Mouse (Mus musculus) midbrain, embryonic 12.5 days (tissue): ENCODE results near the gene Hrasls5. TPM values are rescaled to one million over a fixed set of nuclear protein-coding genes. Genes with fewer than 3 reads are reported as not detected.

Experiments
- ATAC-seq: fragments of 200-750 bp; cut with Nextera tagmentation; 2 replicates; pipeline ENCODE4 v1.8.0; 2017; ENCODE audit warnings: low read depth, moderate TSS enrichment, moderate library complexity; ENCODE audit not compliant: low FRiP score
- H3K27ac ChIP-seq: fragments of 300-500 bp; sonication (generic); replicated peaks from 2 replicates; pipeline ENCODE4 v1.5.1; 2016; ENCODE audit warnings: mild to moderate bottlenecking
- H3K27me3 ChIP-seq: fragments of 300-500 bp; sonication (generic); 2 replicates; pipeline ENCODE4 v1.6.1; 2016; ENCODE audit warnings: mild to moderate bottlenecking
- H3K36me3 ChIP-seq: fragments of 300-500 bp; sonication (generic); 2 replicates; pipeline ENCODE4 v1.6.1; 2016
- H3K4me1 ChIP-seq: fragments of 300-500 bp; sonication (generic); 2 replicates; pipeline ENCODE4 v1.6.1; 2016
- H3K4me2 ChIP-seq: fragments of 300-500 bp; sonication (generic); replicated peaks from 2 replicates; pipeline ENCODE4 v1.6.1; 2016; ENCODE audit warnings: mild to moderate bottlenecking, moderate library complexity
- H3K4me3 ChIP-seq: fragments of 300-500 bp; sonication (generic); 2 replicates; pipeline ENCODE4 v1.5.1; 2016; ENCODE audit warnings: mild to moderate bottlenecking
- H3K9ac ChIP-seq: fragments of 300-500 bp; sonication (generic); replicated peaks from 2 replicates; pipeline ENCODE4 v1.6.1; 2016; ENCODE audit warnings: mild to moderate bottlenecking, moderate library complexity
- H3K9me3 ChIP-seq: fragments of 300-500 bp; sonication (generic); 2 replicates; pipeline ENCODE4 v1.6.1; 2016; ENCODE audit warnings: mild to moderate bottlenecking
- WGBS: fragments of 180-500 bp; shearing (Covaris S2); methylation state at CpG from one replicate; pipeline ENCODE4 v1.1.7; 2016; 5-methylcytosine and 5-hydroxymethylcytosine counted together
- polyA plus RNA-seq: library from polyadenylated mRNA; unstranded; fragments of >200 nt; fragmentation: Nextera tagmentation; extraction: Ambion mirVana; gene quantifications from 2 replicates; pipeline ENCODE4 v1.2.1, GENCODE M21; 2016

The Hrasls5 gene
- not detected in 2 replicates for polyA plus RNA-seq

DNA sequence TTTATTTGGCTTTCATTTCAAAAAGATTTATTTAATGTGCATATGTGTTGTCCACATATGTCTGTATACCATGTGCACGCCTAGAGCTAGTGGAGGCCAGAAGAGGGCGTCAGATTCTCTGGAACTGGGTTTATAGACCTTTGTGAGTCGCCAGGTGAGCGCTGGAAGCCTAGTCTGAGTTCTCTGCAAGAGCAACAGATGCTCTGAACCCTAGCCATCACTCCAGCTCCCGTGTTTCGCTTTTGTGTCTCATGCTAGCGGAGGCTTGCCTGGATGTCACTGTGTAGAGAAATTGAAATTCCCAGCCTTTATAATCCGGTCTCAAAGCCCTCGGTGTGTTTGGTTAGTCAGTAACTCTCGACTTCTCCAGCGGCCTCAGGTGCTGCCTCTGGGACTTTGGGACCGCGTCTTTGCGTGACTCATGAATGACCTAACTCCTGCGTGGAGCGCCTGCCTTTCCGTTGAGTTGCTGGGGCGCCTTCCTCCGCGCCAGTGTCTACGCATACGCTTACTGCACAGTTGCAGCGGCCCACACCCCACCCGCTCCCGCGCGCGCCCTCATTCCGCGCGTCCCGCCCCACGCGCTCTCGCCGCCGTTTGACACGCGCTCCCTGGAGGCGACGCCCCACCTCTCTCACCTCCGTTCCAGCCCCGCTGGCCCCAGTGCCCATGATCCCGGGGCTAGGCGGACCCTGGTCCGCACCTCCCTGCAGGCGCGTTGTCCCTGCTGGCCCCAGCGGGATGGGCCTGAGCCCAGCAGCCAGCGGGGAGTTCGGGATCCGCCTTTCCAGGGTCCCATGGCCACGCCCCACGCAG lies at the start of gene Hrasls5:
Gene Hrasls5 (plus strand): TSS at position 600 of the 816 bp plus-strand sequence.
- peak within 1 kb of the TSS; percentile 51 for H3K9ac ChIP-seq
- ATAC-seq, result peak; percentile 53; the same call in 1 of the 2 replicates
- H3K4me1 ChIP-seq, result peaks cover 21% of the 10 kb centered on the region
- no peak within 1 kb of the TSS for H3K27ac ChIP-seq
- 3% methylated on average over 54 of the region's 54 CpGs for WGBS
- peaks cover 36% of the 10 kb centered on the region for H3K27me3 ChIP-seq
- peak within 1 kb of the TSS; percentile 46 for H3K4me3 ChIP-seq
- no peaks in the 10 kb centered on the region for H3K36me3 ChIP-seq
- H3K9me3 ChIP-seq, result no peaks in the 10 kb centered on the region
- H3K4me2 ChIP-seq, result peak within 1 kb of the TSS; percentile 82

DNA sequence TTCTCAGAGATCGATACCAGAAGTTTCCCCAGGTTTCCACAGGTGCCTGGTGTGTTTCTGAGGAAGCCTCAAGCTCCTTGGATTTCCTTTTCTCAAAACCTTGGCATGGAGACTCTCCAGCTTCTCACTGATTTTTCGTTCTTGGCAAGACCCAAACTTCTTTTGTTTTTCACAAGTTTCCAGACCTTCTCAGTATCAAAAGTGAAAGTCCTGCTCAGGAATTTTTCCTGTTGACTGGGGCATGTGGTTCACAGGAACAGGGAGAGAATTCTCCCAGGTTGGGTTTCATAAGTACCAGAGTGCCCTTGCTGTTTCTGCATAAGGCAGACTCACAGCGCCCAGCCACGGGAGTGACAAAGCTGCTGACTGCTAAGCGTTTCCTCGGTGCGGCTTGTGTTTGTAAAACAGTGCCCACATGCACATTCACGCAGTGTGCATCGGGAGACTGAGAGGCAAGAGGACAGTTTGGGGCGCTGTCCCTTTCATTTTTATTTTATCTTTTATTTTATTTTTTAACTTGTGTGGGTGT lies 49.7 kb upstream of the Hrasls5 start:
- Histone ChIP-seq H3K27me3 (peaks cover 17% of the 10 kb centered on the region), H3K9ac (no peak overlapping the region), H3K4me2 (no peak overlapping the region), H3K4me1 (peaks cover 5% of the 10 kb centered on the region), H3K36me3 (no peaks in the 10 kb centered on the region), H3K27ac (no peak overlapping the region), H3K9me3 (no peaks in the 10 kb centered on the region), H3K4me3 (no peak overlapping the region)
- ATAC-seq, result no peak
- 83% methylated on average over 10 of the region's 10 CpGs for WGBS

DNA sequence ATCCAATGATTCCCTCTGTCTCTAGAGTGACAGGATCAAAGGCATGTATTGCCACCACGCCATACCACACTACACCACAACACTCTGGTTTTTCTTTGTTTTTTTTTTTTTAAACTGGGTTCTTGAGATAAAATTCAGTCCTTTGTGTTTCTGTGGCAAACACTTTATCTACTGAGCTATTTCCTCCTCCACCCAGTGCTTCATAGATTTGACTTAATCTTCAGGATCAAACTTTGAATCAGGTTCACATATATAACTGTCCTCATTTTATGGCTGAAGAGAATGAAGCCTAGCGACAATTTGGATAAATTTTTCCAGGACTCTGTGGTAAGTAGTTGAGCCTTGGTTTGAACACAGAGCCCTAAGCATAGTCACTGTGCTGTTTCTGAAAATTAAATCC lies 48.7 kb upstream of the Hrasls5 start:
- Histone ChIP-seq H3K9me3 (no peaks in the 10 kb centered on the region), H3K4me3 (no peak overlapping the region), H3K27ac (no peak overlapping the region), H3K4me2 (no peak overlapping the region), H3K36me3 (no peaks in the 10 kb centered on the region), H3K4me1 (no peaks in the 10 kb centered on the region), H3K27me3 (peaks cover 7% of the 10 kb centered on the region), H3K9ac (no peak overlapping the region)
- WGBS, result 89% methylated on average over 2 of the region's 2 CpGs
- ATAC-seq, result no peak

DNA sequence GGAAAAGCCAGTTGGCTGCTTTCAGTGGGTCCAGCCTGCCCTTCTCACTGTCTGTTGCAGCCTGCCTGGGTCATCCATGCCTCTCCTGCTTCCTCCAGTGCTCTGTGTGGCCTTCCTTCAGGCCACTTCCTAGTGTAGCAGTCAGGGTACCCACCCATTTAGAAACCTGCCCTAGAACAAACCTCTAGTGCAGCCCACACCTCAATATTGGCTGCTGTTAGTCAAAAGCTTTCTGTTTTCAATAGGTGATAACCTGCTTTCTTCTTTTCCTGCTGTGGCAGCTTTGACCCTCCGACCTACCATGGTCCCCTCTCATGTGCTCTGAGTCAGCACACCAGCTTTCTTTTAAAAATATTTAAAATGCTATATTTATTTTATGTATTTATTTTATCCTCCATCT lies 47.9 kb upstream of the Hrasls5 start:
- Histone ChIP-seq H3K4me2 (no peak overlapping the region), H3K9me3 (no peaks in the 10 kb centered on the region), H3K4me3 (no peak overlapping the region), H3K27ac (no peak overlapping the region), H3K36me3 (no peaks in the 10 kb centered on the region), H3K27me3 (no peaks in the 10 kb centered on the region), H3K4me1 (no peaks in the 10 kb centered on the region), H3K9ac (no peak overlapping the region)
- 76% methylated on average over 1 of the region's 1 CpGs for WGBS
- no peak for ATAC-seq

DNA sequence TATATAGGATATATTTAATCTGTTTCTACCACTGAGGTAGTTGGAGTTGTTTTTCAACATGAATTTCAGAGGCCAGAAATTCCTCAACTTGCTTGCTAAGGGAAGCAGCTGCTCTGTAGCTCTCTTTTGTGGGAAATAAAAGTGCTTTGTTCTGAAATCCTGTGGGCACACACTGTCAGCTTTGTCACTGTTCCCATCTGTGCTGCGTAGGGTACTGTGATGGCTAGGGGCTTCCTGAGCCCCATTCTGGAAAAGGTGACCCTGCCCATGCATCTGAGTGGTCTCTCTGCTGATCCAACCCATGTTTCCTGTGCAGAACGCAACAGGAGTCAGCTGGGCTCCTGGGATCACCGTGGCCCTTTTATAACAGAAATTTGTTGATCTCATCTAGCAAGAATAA lies 45.5 kb upstream of the Hrasls5 start:
- no peak for ATAC-seq

DNA sequence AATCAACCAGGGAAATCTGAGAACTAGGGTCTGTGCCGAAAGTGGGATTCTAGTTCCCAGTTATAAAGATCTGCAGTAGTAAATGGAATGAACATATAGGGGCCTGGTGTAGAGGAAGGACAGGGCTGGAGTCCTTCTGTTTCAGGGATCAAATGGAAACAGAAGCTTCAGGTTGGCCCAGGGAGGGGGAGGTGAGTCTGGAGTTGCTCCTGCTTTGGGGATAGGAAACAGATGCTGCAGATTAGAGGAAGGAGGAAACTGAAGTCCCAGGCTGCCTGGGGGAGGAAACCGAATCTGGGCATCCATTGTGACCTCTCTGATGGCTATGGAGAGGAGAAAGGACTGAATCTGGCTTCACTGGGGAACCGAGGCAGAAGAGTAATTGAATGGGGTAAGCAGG lies 44.0 kb upstream of the Hrasls5 start:
- no peak overlapping the region for H3K9ac ChIP-seq
- H3K4me3 ChIP-seq, result no peak overlapping the region
- H3K9me3 ChIP-seq, result no peaks in the 10 kb centered on the region
- no peak for ATAC-seq
- no peaks in the 10 kb centered on the region for H3K36me3 ChIP-seq
- 53% methylated on average over 3 of the region's 3 CpGs for WGBS
- no peak overlapping the region for H3K27ac ChIP-seq
- no peaks in the 10 kb centered on the region for H3K27me3 ChIP-seq
- H3K4me1 ChIP-seq, result no peaks in the 10 kb centered on the region
- H3K4me2 ChIP-seq, result no peak overlapping the region

More for the DNA sequence above, 45.5 kb upstream of the Hrasls5 start:
- H3K4me2 ChIP-seq, result no peak overlapping the region
- H3K36me3 ChIP-seq, result no peaks in the 10 kb centered on the region
- H3K9ac ChIP-seq, result no peak overlapping the region
- H3K27me3 ChIP-seq, result no peaks in the 10 kb centered on the region
- no peak overlapping the region for H3K4me3 ChIP-seq
- H3K27ac ChIP-seq, result no peak overlapping the region
- no peaks in the 10 kb centered on the region for H3K4me1 ChIP-seq
- WGBS, result 59% methylated on average over 3 of the region's 3 CpGs
- no peaks in the 10 kb centered on the region for H3K9me3 ChIP-seq

DNA sequence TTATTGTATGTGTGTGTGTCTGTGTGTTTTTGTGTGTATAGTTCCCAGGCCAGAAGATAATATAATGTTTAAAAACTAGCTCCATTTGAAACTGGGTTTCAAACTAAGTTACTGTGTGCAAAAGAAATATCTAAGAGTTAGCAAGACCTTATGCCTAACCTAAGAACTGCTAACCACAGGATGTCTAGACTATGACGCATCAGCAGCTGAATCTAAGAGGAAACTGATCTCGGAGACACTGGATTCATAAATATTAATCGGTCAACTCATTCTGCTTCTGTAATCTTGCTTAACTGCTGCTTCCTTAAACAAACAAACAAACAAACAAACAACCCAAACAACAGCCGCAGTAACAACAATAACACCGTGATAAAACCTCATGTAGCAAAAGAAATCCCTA lies 42.7 kb upstream of the Hrasls5 start:
- no peak overlapping the region for H3K4me3 ChIP-seq
- no peak overlapping the region for H3K9ac ChIP-seq
- no peak overlapping the region for H3K27ac ChIP-seq
- no peaks in the 10 kb centered on the region for H3K36me3 ChIP-seq
- no peaks in the 10 kb centered on the region for H3K9me3 ChIP-seq
- H3K4me1 ChIP-seq, result no peaks in the 10 kb centered on the region
- ATAC-seq, result no peak
- no peak overlapping the region for H3K4me2 ChIP-seq
- 83% methylated on average over 5 of the region's 5 CpGs for WGBS
- no peaks in the 10 kb centered on the region for H3K27me3 ChIP-seq

DNA sequence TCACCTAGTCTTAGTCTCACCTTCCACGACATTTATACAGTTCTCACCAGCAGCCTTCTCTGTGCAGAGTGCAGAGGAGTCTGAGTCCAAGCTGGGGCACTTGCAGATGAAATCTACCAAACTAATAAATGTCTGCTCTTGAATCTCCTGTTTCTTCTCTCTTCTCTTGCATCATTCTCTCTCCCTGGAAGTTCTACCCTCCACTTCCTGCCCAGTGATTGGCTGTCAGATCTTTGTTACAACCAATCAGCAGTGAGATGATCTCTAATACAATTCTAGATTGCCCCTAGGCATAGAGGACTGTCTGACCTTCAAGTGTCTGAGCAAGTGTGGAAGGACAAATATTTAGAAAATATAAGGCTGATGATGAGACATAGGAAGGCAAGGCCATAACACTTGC lies 36.2 kb upstream of the Hrasls5 start:
- Histone ChIP-seq H3K4me2 (no peak overlapping the region), H3K9me3 (no peaks in the 10 kb centered on the region), H3K4me3 (no peak overlapping the region), H3K27me3 (no peaks in the 10 kb centered on the region), H3K4me1 (no peaks in the 10 kb centered on the region), H3K27ac (no peak overlapping the region), H3K36me3 (no peaks in the 10 kb centered on the region), H3K9ac (no peak overlapping the region)
- no peak for ATAC-seq
- WGBS, result 83% methylated on average over 1 of the region's 1 CpGs

DNA sequence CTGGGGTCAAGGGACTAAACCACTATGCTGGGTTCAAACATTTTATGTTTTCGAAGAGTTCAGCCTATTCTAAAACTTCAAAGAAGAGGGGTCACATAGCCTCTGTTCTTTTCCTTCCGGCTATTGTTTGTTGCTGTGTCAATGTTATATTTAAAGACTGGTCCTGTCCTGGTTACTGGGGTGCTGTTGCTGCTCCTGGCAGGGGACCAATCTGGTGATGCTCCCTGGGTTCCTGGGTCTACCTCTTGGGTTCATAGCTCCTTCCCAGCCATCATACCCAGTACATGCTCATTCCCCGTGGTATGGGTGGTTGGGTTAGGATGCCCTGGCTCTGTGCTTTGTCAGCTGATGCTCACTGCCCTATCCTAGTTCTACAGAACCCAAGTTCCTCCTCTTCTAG lies 34.6 kb upstream of the Hrasls5 start:
- H3K9me3 ChIP-seq, result no peaks in the 10 kb centered on the region
- no peak for ATAC-seq
- no peak overlapping the region for H3K4me3 ChIP-seq
- no peaks in the 10 kb centered on the region for H3K4me1 ChIP-seq
- H3K4me2 ChIP-seq, result no peak overlapping the region
- no peaks in the 10 kb centered on the region for H3K36me3 ChIP-seq
- H3K27ac ChIP-seq, result no peak overlapping the region
- WGBS, result 79% methylated on average over 3 of the region's 3 CpGs
- no peaks in the 10 kb centered on the region for H3K27me3 ChIP-seq
- no peak overlapping the region for H3K9ac ChIP-seq

DNA sequence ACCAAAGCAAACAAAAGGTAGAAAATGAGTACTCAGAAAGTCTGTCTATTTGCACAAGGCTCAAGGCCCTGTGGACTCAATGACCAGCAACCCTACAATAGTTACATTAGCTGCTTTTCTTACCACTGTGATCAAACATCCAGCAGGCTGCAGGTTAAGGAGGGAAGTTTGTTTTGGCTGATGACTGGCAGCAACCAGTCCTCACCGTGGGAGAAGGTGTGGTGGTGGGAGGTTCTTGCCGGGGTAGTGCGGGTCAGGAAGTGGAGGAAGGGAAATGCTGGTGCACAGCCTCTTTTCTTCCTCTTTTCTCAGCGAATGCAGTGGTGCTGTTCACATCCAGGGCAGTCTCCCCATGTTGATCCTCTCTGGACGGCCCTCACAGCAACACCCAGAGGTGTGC lies 31.3 kb upstream of the Hrasls5 start:
- Histone ChIP-seq H3K9ac (no peak overlapping the region), H3K4me3 (no peak overlapping the region), H3K27me3 (no peaks in the 10 kb centered on the region), H3K36me3 (no peaks in the 10 kb centered on the region), H3K9me3 (no peaks in the 10 kb centered on the region), H3K4me1 (no peaks in the 10 kb centered on the region), H3K4me2 (no peak overlapping the region), H3K27ac (no peak overlapping the region)
- WGBS, result 77% methylated on average over 5 of the region's 5 CpGs
- ATAC-seq, result no peak

DNA sequence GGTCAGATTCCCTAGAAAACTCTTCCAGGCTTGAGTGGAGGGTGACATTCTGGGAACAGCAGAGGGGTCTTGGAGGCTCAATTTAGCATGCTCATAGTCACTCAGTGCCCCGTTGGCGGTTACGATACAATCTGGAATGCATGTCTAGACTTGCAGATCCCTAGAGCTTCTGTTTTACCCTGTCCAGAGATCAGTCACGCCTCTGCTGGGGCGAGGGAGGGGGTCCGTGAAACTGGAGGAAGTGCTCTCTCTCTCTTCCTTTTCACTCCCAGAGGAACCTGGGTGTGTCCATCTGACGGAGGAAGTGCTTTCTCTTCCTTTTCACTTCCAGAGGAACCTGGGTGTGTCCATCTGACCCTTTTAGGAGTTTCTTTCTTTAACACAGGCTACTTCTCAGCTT lies 29.2 kb upstream of the Hrasls5 start:
- no peak overlapping the region for H3K4me2 ChIP-seq
- no peaks in the 10 kb centered on the region for H3K27me3 ChIP-seq
- WGBS, result 67% methylated on average over 7 of the region's 7 CpGs
- H3K27ac ChIP-seq, result no peak overlapping the region
- ATAC-seq, result no peak
- H3K4me1 ChIP-seq, result no peaks in the 10 kb centered on the region
- no peak overlapping the region for H3K9ac ChIP-seq
- H3K4me3 ChIP-seq, result no peak overlapping the region
- no peaks in the 10 kb centered on the region for H3K36me3 ChIP-seq
- H3K9me3 ChIP-seq, result no peaks in the 10 kb centered on the region

DNA sequence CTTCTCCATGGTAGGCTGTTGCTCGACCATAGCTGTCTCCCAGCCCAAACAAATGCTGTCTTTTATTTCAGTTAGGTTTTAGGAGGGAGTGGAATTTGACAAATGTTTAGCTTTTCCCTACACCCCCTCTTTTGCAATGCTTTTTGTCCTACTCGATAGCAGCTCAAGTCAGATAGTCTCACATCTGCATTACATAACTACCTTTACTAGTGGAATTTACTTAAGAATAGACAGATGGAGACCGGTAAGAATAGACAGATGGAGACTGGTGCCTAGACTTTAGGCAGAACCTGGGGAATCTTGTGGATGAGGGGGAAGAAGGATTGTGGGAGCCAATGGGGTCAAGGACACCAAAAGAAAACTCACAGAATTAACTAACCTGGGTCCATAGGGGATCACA lies 28.7 kb upstream of the Hrasls5 start:
- no peaks in the 10 kb centered on the region for H3K9me3 ChIP-seq
- H3K27me3 ChIP-seq, result no peaks in the 10 kb centered on the region
- H3K9ac ChIP-seq, result no peak overlapping the region
- no peak overlapping the region for H3K27ac ChIP-seq
- no peaks in the 10 kb centered on the region for H3K36me3 ChIP-seq
- WGBS, result 87% methylated on average over 3 of the region's 3 CpGs
- H3K4me3 ChIP-seq, result no peak overlapping the region
- H3K4me2 ChIP-seq, result no peak overlapping the region
- no peaks in the 10 kb centered on the region for H3K4me1 ChIP-seq
- ATAC-seq, result no peak
